Comparison of ENCODE assay signal across 9 mouse cellular contexts in the genomic region with DNA sequence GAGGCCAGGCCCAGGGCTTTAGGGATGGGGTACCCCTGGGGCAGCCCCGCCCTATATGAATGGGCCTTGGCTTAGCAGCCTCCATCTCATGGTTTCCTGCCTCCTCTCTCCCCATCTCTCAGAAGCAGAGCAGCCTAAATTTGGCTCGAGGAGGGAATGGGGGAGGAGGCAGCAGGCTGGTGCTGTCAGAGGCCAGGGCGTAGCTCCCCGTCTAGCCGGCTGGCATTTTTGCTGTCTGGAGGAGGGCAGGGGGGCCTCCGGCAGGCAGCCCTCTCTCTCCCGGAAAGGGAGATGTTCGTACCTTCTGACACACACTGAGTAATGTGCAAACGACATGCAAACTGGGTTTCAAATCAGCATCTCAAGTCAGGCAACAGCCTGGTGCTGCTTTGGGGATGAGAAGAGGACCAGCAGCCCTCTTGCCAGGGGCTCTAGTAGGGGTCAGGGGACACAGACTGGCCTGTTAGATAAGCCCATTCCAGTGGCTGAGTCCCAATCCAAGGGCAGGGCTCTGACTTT. TPM values are rescaled to one million over a fixed set of nuclear protein-coding genes. Genes with fewer than 3 reads are reported as not detected.
DNase-seq lines count a peak whose midpoint lies in the region; ATAC-seq and TF ChIP-seq lines count a peak whose summit lies in the region.
"Had no signal": no experiment of that assay in that cellular context is flagged by ENCODE, and none has a peak within 500 bp of the region (broad histone marks: within the 10 kb centered on the region; RNA-seq: fewer than 3 reads in every experiment).

No protein-coding gene starts in this region.

- no peak overlapping the region for H3K4me2 ChIP-seq in embryonic facial prominence, embryonic 11.5 days (ENCODE audit: low read depth, low read length)
- peak overlapping the region; percentile 94; the same call in 1 of the 2 replicates for H3K4me2 ChIP-seq in hindbrain, embryonic 12.5 days (replicated peaks)
- no peak overlapping the region for H3K4me2 ChIP-seq in midbrain, embryonic 11.5 days

- DNase-seq in heart, adult 18-20 months, result peak; percentile 24 to 29
- no peak for DNase-seq in heart, postnatal 25 days (ENCODE audit: low spot score)
- DNase-seq in MEL (ENCODE audit: low read depth, low spot score), result peak; percentile 65
- DNase-seq in embryonic facial prominence, embryonic 11.5 days (ENCODE audit: low spot score), result peak; percentile 36
- DNase-seq in midbrain, embryonic 11.5 days (ENCODE audit: low spot score, missing footprints), result peak; percentile 87
- DNase-seq in thymus, adult 2 months, result peak; percentile 48
- DNase-seq in ovary, postnatal 36 days (ENCODE audit: low spot score), result no peak

- no peak for TF ChIP-seq CTCF in MEL (IDR thresholded peaks at IDR 0.05 in 2 of 3, conservative IDR thresholded peaks at IDR 0.05 in 1 of 3; ENCODE audit: control insufficient read depth in 1 of 3, insufficient read depth in 1 of 3, low read depth in 2 of 3, low read length in 3 of 3, poor library complexity in 1 of 3, severe bottlenecking in 1 of 3)
- 0 out of 2 replicates have a peak, but pooled peaks have one; percentile 5 for TF ChIP-seq CTCF in thymus, adult 2 months (IDR thresholded peaks at IDR 0.05; ENCODE audit: borderline replicate concordance, control insufficient read depth, extremely low read depth, insufficient read depth, low read length, poor library complexity)

- H3K9me3 ChIP-seq in MEL (replicated peaks; ENCODE audit: insufficient read depth, low read length), result no peaks in the 10 kb centered on the region
- no peaks in the 10 kb centered on the region for H3K9me3 ChIP-seq in embryonic facial prominence, embryonic 11.5 days (replicated peaks; ENCODE audit: control insufficient read depth, low read length)
- no peaks in the 10 kb centered on the region for H3K9me3 ChIP-seq in hindbrain, embryonic 12.5 days (replicated peaks)
- no peaks in the 10 kb centered on the region for H3K9me3 ChIP-seq in midbrain, embryonic 11.5 days (ENCODE audit: control insufficient read depth, low read length)

- intact Hi-C loops in heart, postnatal 25 days (cut with DNase I), result loop anchor here (5.0 kb wide), 1 partner anchor 33 kb away; a partner anchor contains a TSS

- H3K4me3 ChIP-seq in MEL (ENCODE audit: control insufficient read depth in 1 of 2, insufficient read depth in 1 of 2, low read depth in 2 of 2, low read length in 2 of 2), result peak overlapping the region; percentile 15 to 30
- H3K4me3 ChIP-seq in embryonic facial prominence, embryonic 11.5 days (ENCODE audit: low read depth, low read length), result no peak overlapping the region
- no peak overlapping the region for H3K4me3 ChIP-seq in hindbrain, embryonic 12.5 days
- no peak overlapping the region for H3K4me3 ChIP-seq in midbrain, embryonic 11.5 days (ENCODE audit: low read depth, low read length)
- no peak overlapping the region for H3K4me3 ChIP-seq in thymus, adult 2 months (ENCODE audit: control insufficient read depth, insufficient read depth, low read length)

- peaks cover 0 to 45% of the 10 kb centered on the region in 2 experiments; a peak in 2 of 4 replicates for H3K36me3 ChIP-seq in MEL (ENCODE audit: control insufficient read depth in 1 of 2, insufficient read depth in 2 of 2, low read length in 2 of 2)
- no peaks in the 10 kb centered on the region for H3K36me3 ChIP-seq in embryonic facial prominence, embryonic 11.5 days (replicated peaks; ENCODE audit: control insufficient read depth, insufficient read depth, low read depth, low read length)
- no peaks in the 10 kb centered on the region for H3K36me3 ChIP-seq in hindbrain, embryonic 12.5 days
- H3K36me3 ChIP-seq in midbrain, embryonic 11.5 days (ENCODE audit: control insufficient read depth, insufficient read depth, low read length), result no peaks in the 10 kb centered on the region
- no peaks in the 10 kb centered on the region for H3K36me3 ChIP-seq in thymus, adult 2 months (ENCODE audit: control insufficient read depth, insufficient read depth, low read length)

- 14% methylated on average over 9 of the region's 9 CpGs for WGBS in embryonic facial prominence, embryonic 11.5 days
- WGBS in hindbrain, embryonic 12.5 days, result 23% methylated on average over 9 of the region's 9 CpGs
- 37% methylated on average over 9 of the region's 9 CpGs for WGBS in midbrain, embryonic 11.5 days
- 16% methylated on average over 9 of the region's 9 CpGs for WGBS in thymus, adult 2 months

- peaks cover 8% of the 10 kb centered on the region for H3K79me2 ChIP-seq in MEL (ENCODE audit: control insufficient read depth, insufficient read depth, low read length, poor library complexity)

- H3K27me3 ChIP-seq in MEL (ENCODE audit: control insufficient read depth in 1 of 2, insufficient read depth in 2 of 2, low read length in 2 of 2), result no peaks in the 10 kb centered on the region
- H3K27me3 ChIP-seq in embryonic facial prominence, embryonic 11.5 days (ENCODE audit: control insufficient read depth, insufficient read depth, low read length), result peaks cover 7% of the 10 kb centered on the region
- peaks cover 48% of the 10 kb centered on the region for H3K27me3 ChIP-seq in hindbrain, embryonic 12.5 days
- H3K27me3 ChIP-seq in midbrain, embryonic 11.5 days (ENCODE audit: control insufficient read depth, insufficient read depth, low read length), result peaks cover 33% of the 10 kb centered on the region
- no peaks in the 10 kb centered on the region for H3K27me3 ChIP-seq in thymus, adult 2 months (ENCODE audit: control insufficient read depth, insufficient read depth, low read length)

- no peak for TF ChIP-seq RAD21 in MEL (IDR thresholded peaks at IDR 0.05; ENCODE audit: low read depth, low read length)

- peak overlapping the region; percentile 58 for H3K9ac ChIP-seq in MEL (ENCODE audit: control insufficient read depth, low read depth, low read length, poor library complexity, severe bottlenecking)
- H3K9ac ChIP-seq in embryonic facial prominence, embryonic 11.5 days (replicated peaks; ENCODE audit: low read length), result peak overlapping the region; percentile 13; the same call in 1 of the 2 replicates
- H3K9ac ChIP-seq in hindbrain, embryonic 12.5 days, result peak overlapping the region; percentile 38; the same call in 1 of the 2 replicates
- peak overlapping the region; percentile 22; the same call in 1 of the 2 replicates for H3K9ac ChIP-seq in midbrain, embryonic 11.5 days (ENCODE audit: low read length)

- no peak for TF ChIP-seq EP300 in MEL (IDR thresholded peaks at IDR 0.05; ENCODE audit: low read depth in 1 of 2, low read length in 2 of 2)

- H3K4me1 ChIP-seq in MEL (ENCODE audit: control insufficient read depth in 1 of 2, insufficient read depth in 2 of 2, low read length in 2 of 2), result peaks cover 27 to 57% of the 10 kb centered on the region in 2 experiments
- H3K4me1 ChIP-seq in embryonic facial prominence, embryonic 11.5 days (ENCODE audit: control insufficient read depth, insufficient read depth, low read length), result peaks cover 17% of the 10 kb centered on the region
- peaks cover 73% of the 10 kb centered on the region for H3K4me1 ChIP-seq in hindbrain, embryonic 12.5 days
- H3K4me1 ChIP-seq in midbrain, embryonic 11.5 days (ENCODE audit: control insufficient read depth, insufficient read depth, low read length), result peaks cover 55% of the 10 kb centered on the region
- H3K4me1 ChIP-seq in thymus, adult 2 months (replicated peaks; ENCODE audit: control insufficient read depth, insufficient read depth, low read length), result peaks cover 44% of the 10 kb centered on the region

- H3K27ac ChIP-seq in MEL (ENCODE audit: control insufficient read depth, low read depth, low read length), result peak overlapping the region; percentile 92
- H3K27ac ChIP-seq in embryonic facial prominence, embryonic 11.5 days (replicated peaks; ENCODE audit: low read depth, low read length), result 0 out of 2 replicates have a peak overlapping the region, but pooled peaks have one; percentile 35
- peak overlapping the region; percentile 94; the same call in 1 of the 2 replicates for H3K27ac ChIP-seq in hindbrain, embryonic 12.5 days
- 0 out of 2 replicates have a peak overlapping the region, but pooled peaks have one; percentile 9 for H3K27ac ChIP-seq in midbrain, embryonic 11.5 days (ENCODE audit: low read depth, low read length)
- peak overlapping the region; percentile 78 for H3K27ac ChIP-seq in thymus, adult 2 months (ENCODE audit: control insufficient read depth, insufficient read depth, low read length)

- no peak for ATAC-seq in embryonic facial prominence, embryonic 11.5 days (replicated peaks; ENCODE audit: insufficient number of reproducible peaks, low FRiP score, low TSS enrichment, low read depth)
- ATAC-seq in hindbrain, embryonic 12.5 days (ENCODE audit: low FRiP score), result no peak
- no peak for ATAC-seq in midbrain, embryonic 11.5 days (ENCODE audit: low FRiP score)

- no peak; a peak in 1 of 4 replicates for TF ChIP-seq POLR2A in MEL (IDR thresholded peaks at IDR 0.05; ENCODE audit: control insufficient read depth in 1 of 2, insufficient read depth in 1 of 2, low read depth in 1 of 2, low read length in 2 of 2, poor library complexity in 1 of 2)
- TF ChIP-seq POLR2A in thymus, adult 2 months (IDR thresholded peaks at IDR 0.05; ENCODE audit: control insufficient read depth, extremely low read depth, insufficient read depth, low read length, poor library complexity), result no peak

TF ChIP-seq in MEL, 35 proteins besides CTCF, POLR2A, EP300 and RAD21 (continues in another document):
- TF ChIP-seq USF1 (IDR thresholded peaks at IDR 0.05; ENCODE audit: low read depth, low read length) (no peak), MAX (IDR thresholded peaks at IDR 0.05; ENCODE audit: low read length) (no peak; the same call in 1 of the 2 replicates), NRF1 (IDR thresholded peaks at IDR 0.05; ENCODE audit: insufficient read depth, low read depth, low read length, poor library complexity, severe bottlenecking) (no peak)

RNA-seq across cellular contexts. Expression of a gene that starts 1.8 kb away (rescaled TPM):
- total RNA-seq in heart, adult 18-20 months (2021), result not detected
- total RNA-seq in heart, postnatal 25 days (2021), result not detected
- total RNA-seq in MEL (2012; rRNA removed), result not detected in 2 replicates
- polyA plus RNA-seq in MEL (2012; ENCODE audit: insufficient read depth in 1 of 2, insufficient read length in 2 of 2, low read depth in 1 of 2, low replicate concordance in 2 of 2, missing spikeins in 1 of 2), result under 1 TPM in 1 of 2 experiments, not detected in 1; 0.24 TPM
- polyA plus RNA-seq in embryonic facial prominence, embryonic 11.5 days (2014; fragmentation: Nextera tagmentation; extraction: Ambion mirVana), result not detected in 2 replicates
- polyA plus RNA-seq in hindbrain, embryonic 12.5 days (2016; fragmentation: Nextera tagmentation; extraction: Ambion mirVana), result not detected in 2 replicates
- not detected in 2 replicates for polyA plus RNA-seq in midbrain, embryonic 11.5 days (2014; fragmentation: Nextera tagmentation; extraction: Ambion mirVana)
- not detected in 2 replicates for polyA plus RNA-seq in thymus, adult 2 months (2012; rRNA removed)
- polyA plus RNA-seq: gonadal fat pad, adult 2 months had no signal

RNA-seq across cellular contexts. Expression of a gene that starts 35.4 kb away (rescaled TPM):
- total RNA-seq in heart, adult 18-20 months (2021), result 1 to 10 TPM; 3.3 to 3.8 TPM
- total RNA-seq in heart, postnatal 25 days (2021), result 1 to 10 TPM; 4.4 TPM
- total RNA-seq in MEL (2012; rRNA removed), result 4.4 and 4.5 TPM in 2 replicates
- 1 to 10 TPM in 1 of 2 experiments, not detected in 1; 7.1 TPM for polyA plus RNA-seq in MEL (2012; ENCODE audit: insufficient read depth in 1 of 2, insufficient read length in 2 of 2, low read depth in 1 of 2, low replicate concordance in 2 of 2, missing spikeins in 1 of 2)
- 17.6 and 21.0 TPM in 2 replicates for polyA plus RNA-seq in embryonic facial prominence, embryonic 11.5 days (2014; fragmentation: Nextera tagmentation; extraction: Ambion mirVana)
- 33.9 and 36.8 TPM in 2 replicates for polyA plus RNA-seq in hindbrain, embryonic 12.5 days (2016; fragmentation: Nextera tagmentation; extraction: Ambion mirVana)
- polyA plus RNA-seq in midbrain, embryonic 11.5 days (2014; fragmentation: Nextera tagmentation; extraction: Ambion mirVana), result 19.5 and 19.9 TPM in 2 replicates
- 4.2 and 4.4 TPM in 2 replicates for polyA plus RNA-seq in thymus, adult 2 months (2012; rRNA removed)

Comparison
In these comparisons a context has a peak if more than half of its experiments do, and no peak if none do; other contexts are left out.
1. DNase-seq: peak in heart, adult 18-20 months (2 of 2), MEL (single experiment), embryonic facial prominence, embryonic 11.5 days (single experiment), midbrain, embryonic 11.5 days (single experiment) and thymus, adult 2 months (single experiment); none in heart, postnatal 25 days (single experiment) and ovary, postnatal 36 days (single experiment).
2. H3K27ac ChIP-seq: peak in every context shown above with its lines; median percentile 94 in hindbrain, embryonic 12.5 days; 92 in MEL; 78 in thymus, adult 2 months; 35 in embryonic facial prominence, embryonic 11.5 days; 9 in midbrain, embryonic 11.5 days.
3. H3K4me3 ChIP-seq: peak in MEL (2 of 2); none in embryonic facial prominence, embryonic 11.5 days (single experiment), hindbrain, embryonic 12.5 days (single experiment), midbrain, embryonic 11.5 days (single experiment) and thymus, adult 2 months (single experiment).
4. Peak in every context shown above with its lines, with median percentiles within 50 percentile points of each other: H3K9ac ChIP-seq.